Mouse (Mus musculus) cerebellum, adult 11 months (tissue): ENCODE data around the gene Gm20878.
"Not testable (repeated sequence)": the region's sequence is repeated elsewhere in the genome, so short reads cannot be mapped to it uniquely, and the experiment has no call there.

ENCODE experiments used
- DNase-seq: peaks from one replicate; pipeline ENCODE4 v3.0.0; 2022

Gm20878 gene

GRCm38 (mm10) chr4:41941272-41941671 lies at the start of gene Gm20878:
Gene Gm20878, plus strand, starts transcription at chr4:41941572.
- not testable (repeated sequence) for DNase-seq

- not testable (repeated sequence) for DNase-seq
These were observed 38.1 kb upstream of the Gm20878 start, which contains the start of gene Gm21541 for GRCm38 (mm10) chr4:41903310-41903709. Gene Gm21541, plus strand, starts transcription at chr4:41903610.

- not testable (repeated sequence) for DNase-seq
These were observed 24.4 kb downstream of the Gm20878 start, which contains the start of gene Fam205a4 for GRCm38 (mm10) chr4:41965758-41966157. Gene Fam205a4, plus strand, starts transcription at chr4:41966058.
